Mouse (Mus musculus): ENCODE measurements at regions not wholly inside any gene's neighbourhood (a gene's known extent, or its start where the extent isn't known, plus 50 kb on each side); places are given as distances from the start of the nearest gene placed in this dataset.
A peak's percentile ranks its signal among the peaks of the same experiment; 100 is the strongest.

DNA sequence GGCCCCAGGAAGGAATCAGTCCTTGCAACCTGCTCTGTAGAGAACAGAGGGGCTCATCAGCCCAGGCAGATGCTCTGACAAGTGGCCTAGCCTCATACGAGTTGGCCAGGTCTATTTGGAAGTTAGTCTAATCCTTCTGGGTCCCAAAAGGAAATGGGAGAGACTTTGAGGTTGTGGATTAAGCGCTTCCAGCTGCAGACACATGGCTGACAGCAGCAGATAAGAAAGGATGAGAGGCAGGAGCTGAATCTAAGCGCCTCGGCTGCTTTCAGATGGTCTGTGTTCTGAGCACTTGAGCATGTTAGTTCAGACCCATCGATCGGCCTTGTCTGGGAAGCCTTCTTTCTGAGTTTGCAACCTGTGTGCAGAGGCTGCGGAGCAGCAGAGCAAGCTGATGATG, 438.0 kb upstream of the Gm6657 start:
- no peaks in the 10 kb centered on the region for H3K9me3 ChIP-seq
- no peak for DNase-seq (ENCODE audit: extremely low spot score, low spot score)
- no peaks in the 10 kb centered on the region for H3K4me1 ChIP-seq
- no peaks in the 10 kb centered on the region for H3K27me3 ChIP-seq (ENCODE audit: poor library complexity, severe bottlenecking)
- WGBS: 79% methylated on average over 7 of the region's 7 CpGs
- no peak overlapping the region for H3K27ac ChIP-seq
- H3K36me3 ChIP-seq (replicated peaks): no peaks in the 10 kb centered on the region
- no peak overlapping the region for H3K4me3 ChIP-seq

DNA sequence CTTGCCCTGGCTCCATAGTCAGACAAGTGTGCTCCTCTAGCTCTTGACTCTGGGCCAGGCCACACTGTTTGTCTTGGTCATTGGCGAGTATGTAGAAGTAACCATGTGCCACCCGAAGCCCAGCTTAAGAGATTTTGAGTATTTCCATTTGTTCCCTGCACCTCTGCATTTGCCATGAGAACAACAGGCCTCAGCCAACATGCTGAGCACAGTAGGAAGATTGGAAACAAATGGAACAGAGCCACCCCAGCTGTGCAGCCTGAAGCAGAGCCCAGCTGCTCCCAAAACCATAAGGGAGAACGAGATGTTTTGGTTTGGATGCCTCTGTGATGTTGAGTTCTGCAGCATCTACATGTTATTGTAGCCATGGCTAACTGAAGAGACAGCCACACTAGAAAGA, 433.1 kb upstream of the Gm6657 start:
- no peak for DNase-seq (ENCODE audit: extremely low spot score, low spot score)
- no peak overlapping the region for H3K27ac ChIP-seq
- WGBS: 79% methylated on average over 3 of the region's 3 CpGs
- no peaks in the 10 kb centered on the region for H3K27me3 ChIP-seq (ENCODE audit: poor library complexity, severe bottlenecking)
- no peaks in the 10 kb centered on the region for H3K9me3 ChIP-seq
- H3K4me1 ChIP-seq: peaks cover 7% of the 10 kb centered on the region
- no peak overlapping the region for H3K4me3 ChIP-seq
- H3K36me3 ChIP-seq (replicated peaks): no peaks in the 10 kb centered on the region

DNA sequence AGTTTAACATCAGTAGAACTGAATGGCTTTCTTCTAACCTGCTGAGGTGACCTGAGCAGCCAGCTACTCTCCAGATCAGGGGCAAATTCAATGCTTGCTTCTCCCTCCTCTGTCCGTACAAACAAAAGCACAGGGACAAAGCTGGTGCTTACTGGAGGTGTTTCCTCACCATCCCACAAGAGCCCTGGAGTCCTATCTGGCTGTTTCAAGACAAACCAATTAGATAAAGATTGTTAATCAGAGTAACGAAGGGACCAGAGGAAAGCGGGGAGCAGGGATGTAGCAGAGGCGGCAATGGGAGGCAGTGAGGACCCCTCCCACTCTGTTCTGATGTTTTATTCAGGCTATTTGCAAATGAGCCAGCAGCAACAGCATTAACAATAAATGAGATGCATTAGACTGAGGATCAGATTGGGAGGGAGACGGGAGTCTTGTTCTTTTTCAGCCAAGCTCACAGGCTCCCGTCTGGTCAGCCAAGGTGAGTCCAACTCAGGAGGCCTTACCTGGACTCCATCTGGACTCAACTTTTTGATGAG, 418.0 kb upstream of the Gm6657 start:
- Histone ChIP-seq H3K36me3 (replicated peaks) (no peaks in the 10 kb centered on the region), H3K4me1 (peaks cover 10% of the 10 kb centered on the region), H3K4me3 (no peak overlapping the region), H3K27ac (no peak overlapping the region), H3K9me3 (no peaks in the 10 kb centered on the region), H3K27me3 (ENCODE audit: poor library complexity, severe bottlenecking) (no peaks in the 10 kb centered on the region)
- no peak for DNase-seq (ENCODE audit: extremely low spot score, low spot score)
- WGBS: 87% methylated on average over 6 of the region's 6 CpGs

DNA sequence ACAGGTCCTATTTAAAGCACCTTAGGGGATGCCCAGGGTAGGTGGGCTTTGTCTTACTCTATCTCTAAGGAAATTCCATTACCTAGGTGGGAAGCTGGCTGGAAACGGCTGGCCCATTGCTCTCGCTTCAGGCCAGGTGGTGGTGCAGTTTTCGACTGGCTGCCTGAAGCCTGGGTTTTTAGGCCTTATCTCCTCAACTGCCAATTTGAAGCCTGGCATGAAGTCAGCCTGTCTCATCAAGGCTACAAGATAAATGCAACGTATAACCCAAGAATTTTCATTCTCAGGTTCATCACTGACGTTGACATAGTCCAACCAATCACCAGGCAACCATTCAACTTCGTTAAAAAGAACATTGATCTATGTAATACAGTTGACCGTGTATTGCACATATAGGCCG, 417.3 kb upstream of the Gm6657 start:
- Histone ChIP-seq H3K27me3 (ENCODE audit: poor library complexity, severe bottlenecking) (no peaks in the 10 kb centered on the region), H3K27ac (no peak overlapping the region), H3K4me3 (no peak overlapping the region), H3K9me3 (no peaks in the 10 kb centered on the region), H3K4me1 (peaks cover 13% of the 10 kb centered on the region), H3K36me3 (replicated peaks) (no peaks in the 10 kb centered on the region)
- WGBS: 93% methylated on average over 8 of the region's 8 CpGs
- DNase-seq (ENCODE audit: extremely low spot score, low spot score): no peak

DNA sequence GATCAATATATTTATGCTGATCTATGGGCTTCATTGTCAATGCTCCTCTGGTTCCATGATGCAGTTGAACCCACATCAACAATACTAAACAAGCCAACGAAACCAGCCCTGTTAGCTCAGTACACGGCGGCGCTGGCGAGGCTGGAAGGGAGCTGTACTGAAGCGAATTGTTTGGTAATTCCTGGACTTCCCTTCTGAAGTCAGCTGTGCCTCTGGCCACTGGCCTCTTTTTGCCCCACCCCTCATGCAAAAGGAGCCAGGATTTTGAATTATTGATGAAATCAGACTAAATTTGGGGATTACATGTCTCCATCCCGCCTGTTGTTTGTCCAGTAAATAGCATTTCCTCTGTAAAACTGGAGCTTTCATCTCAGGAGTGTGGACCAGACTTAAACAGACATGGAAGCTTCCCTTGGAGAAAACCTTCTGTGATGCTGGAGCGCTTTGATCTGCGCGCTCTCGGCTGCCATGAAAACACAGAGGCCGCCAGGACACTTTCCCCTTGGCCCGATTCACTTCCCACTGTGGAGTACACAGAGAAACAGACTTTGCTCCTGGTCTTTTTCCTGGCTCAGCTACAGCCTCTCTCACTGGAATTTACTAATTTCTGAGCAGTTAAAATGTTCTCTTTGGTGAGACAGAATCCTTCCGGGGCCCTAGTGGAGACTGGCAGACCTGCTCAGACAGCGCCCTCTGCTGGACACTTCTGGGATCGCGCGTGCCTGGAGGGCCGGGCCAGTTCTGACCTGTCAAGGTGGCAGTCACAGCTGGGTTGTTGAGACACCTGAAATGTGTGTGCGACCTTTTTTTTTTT, 412.9 kb upstream of the Gm6657 start:
- Histone ChIP-seq H3K27ac (peak overlapping the region; percentile 72), H3K4me3 (peak overlapping the region; percentile 45), H3K9me3 (no peaks in the 10 kb centered on the region), H3K4me1 (peaks cover 31% of the 10 kb centered on the region), H3K36me3 (replicated peaks) (no peaks in the 10 kb centered on the region), H3K27me3 (ENCODE audit: poor library complexity, severe bottlenecking) (peaks cover 9% of the 10 kb centered on the region)
- 41% methylated on average over 20 of the region's 20 CpGs for WGBS
- peak; percentile 83 for DNase-seq (ENCODE audit: extremely low spot score, low spot score)

DNA sequence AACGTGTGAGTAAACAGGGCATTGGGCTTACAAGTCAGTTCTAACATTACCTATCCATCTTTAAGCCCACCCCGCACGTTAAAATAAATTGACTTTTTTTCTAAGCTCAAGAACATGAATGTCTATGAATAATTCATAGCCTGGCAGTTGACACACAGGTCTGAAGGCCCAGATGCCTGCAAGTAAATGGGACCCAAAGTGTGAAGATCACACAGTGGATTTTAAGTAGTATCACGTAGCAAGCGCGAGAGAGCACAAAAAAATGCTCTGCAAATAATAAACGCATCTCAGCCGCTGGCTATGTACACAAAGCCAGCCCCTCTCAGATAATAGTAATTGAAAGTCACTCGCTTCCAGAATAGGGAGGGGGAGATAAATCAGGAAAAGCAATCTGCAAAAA, 410.1 kb upstream of the Gm6657 start:
- H3K4me3 ChIP-seq: no peak overlapping the region
- WGBS: 90% methylated on average over 9 of the region's 9 CpGs
- H3K27me3 ChIP-seq (ENCODE audit: poor library complexity, severe bottlenecking): peaks cover 33% of the 10 kb centered on the region
- H3K4me1 ChIP-seq: peaks cover 36% of the 10 kb centered on the region
- no peaks in the 10 kb centered on the region for H3K9me3 ChIP-seq
- DNase-seq (ENCODE audit: extremely low spot score, low spot score): no peak
- no peaks in the 10 kb centered on the region for H3K36me3 ChIP-seq (replicated peaks)
- H3K27ac ChIP-seq: no peak overlapping the region

DNA sequence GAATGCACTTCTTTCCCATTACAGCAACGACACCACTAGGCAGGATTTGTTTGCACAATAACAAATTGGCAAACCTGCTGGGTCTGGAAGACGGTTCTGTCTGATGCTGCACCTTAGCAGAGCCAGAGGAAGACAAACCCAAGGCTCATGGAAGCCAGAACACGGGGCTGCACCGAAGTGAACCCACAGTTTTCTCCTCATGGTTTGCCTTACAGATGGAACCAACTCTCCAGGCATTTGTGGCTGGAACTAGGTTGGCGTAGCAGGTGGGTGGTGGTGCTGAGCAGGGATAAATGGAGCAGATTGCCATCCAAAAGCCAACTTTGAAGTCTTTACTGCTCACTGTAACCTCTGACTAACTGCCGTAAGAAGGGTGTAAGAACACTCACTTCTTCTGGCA, 408.4 kb upstream of the Gm6657 start:
- Histone ChIP-seq H3K36me3 (replicated peaks) (no peaks in the 10 kb centered on the region), H3K4me1 (peaks cover 44% of the 10 kb centered on the region), H3K9me3 (no peaks in the 10 kb centered on the region), H3K27me3 (ENCODE audit: poor library complexity, severe bottlenecking) (peaks cover 48% of the 10 kb centered on the region), H3K27ac (no peak overlapping the region), H3K4me3 (no peak overlapping the region)
- 83% methylated on average over 6 of the region's 6 CpGs for WGBS
- DNase-seq (ENCODE audit: extremely low spot score, low spot score): no peak

DNA sequence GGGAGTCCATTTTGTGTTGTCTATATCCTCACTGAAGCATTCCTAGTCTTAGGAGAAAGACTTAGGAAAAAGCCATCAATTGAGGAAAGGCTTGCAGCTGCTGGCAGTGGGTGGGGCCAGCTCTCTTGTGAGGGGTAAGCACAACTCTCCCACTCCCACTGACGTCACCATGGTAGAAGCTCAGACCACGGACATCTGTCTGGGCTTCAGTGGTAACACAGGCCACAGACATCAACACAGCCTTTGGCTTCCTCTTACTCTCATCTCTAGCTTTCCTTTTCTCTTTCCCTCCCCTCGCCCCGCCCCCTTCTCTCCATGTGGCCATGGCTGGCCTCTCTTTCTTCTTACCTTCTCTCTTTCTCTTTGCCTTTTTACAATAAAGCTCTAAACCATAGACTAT, 407.4 kb upstream of the Gm6657 start:
- no peak for DNase-seq (ENCODE audit: extremely low spot score, low spot score)
- 55% methylated on average over 4 of the region's 4 CpGs for WGBS
- H3K27ac ChIP-seq: no peak overlapping the region
- H3K9me3 ChIP-seq: no peaks in the 10 kb centered on the region
- H3K4me1 ChIP-seq: peaks cover 36% of the 10 kb centered on the region
- H3K4me3 ChIP-seq: no peak overlapping the region
- H3K36me3 ChIP-seq (replicated peaks): no peaks in the 10 kb centered on the region
- H3K27me3 ChIP-seq (ENCODE audit: poor library complexity, severe bottlenecking): peaks cover 54% of the 10 kb centered on the region

DNA sequence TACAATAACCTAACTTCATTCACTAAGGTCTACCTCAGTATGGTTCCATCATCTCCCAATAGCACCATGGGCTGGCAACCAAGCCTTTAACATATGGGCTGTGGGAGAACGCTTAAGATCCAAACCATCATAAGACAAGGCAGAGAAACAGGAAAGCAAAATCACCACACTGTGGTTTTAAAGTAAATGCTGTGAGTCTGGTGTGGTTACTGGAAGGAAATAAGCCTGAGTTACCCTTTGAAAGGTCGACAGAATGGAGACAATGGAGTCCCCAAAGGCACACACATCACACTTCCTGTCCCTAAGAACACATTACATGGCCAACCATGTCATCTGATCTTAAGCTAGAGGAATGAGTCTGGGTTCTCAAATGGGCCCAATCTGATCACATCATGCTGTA, 405.8 kb upstream of the Gm6657 start:
- H3K4me1 ChIP-seq: peaks cover 30% of the 10 kb centered on the region
- no peaks in the 10 kb centered on the region for H3K9me3 ChIP-seq
- peaks cover 62% of the 10 kb centered on the region for H3K27me3 ChIP-seq (ENCODE audit: poor library complexity, severe bottlenecking)
- no peak overlapping the region for H3K4me3 ChIP-seq
- DNase-seq (ENCODE audit: extremely low spot score, low spot score): no peak
- H3K27ac ChIP-seq: no peak overlapping the region
- H3K36me3 ChIP-seq (replicated peaks): no peaks in the 10 kb centered on the region
- WGBS: 81% methylated on average over 2 of the region's 2 CpGs

DNA sequence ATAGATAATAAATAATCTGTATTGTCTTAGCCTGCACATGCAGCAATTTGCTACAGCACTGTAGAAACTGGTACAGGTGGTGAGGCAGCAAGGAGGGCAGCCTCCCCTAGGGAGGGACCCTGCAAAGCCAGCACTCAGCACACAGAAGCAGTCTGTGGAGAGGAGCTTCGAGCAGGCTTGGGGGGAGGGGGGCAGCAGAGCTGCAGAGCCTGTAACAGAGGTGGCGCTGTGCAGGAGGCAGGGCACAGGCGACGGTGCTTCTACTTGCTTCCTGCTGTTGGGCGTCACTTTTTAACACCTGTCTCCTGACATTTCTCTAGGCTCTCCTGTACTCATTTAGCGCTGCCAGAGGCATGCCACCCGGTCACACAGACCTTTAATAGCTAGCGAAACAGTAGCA, 404.6 kb upstream of the Gm6657 start:
- Histone ChIP-seq H3K4me3 (peak overlapping the region; percentile 43), H3K4me1 (peaks cover 19% of the 10 kb centered on the region), H3K27me3 (ENCODE audit: poor library complexity, severe bottlenecking) (peaks cover 62% of the 10 kb centered on the region), H3K27ac (no peak overlapping the region; the same call in 1 of the 2 replicates), H3K36me3 (replicated peaks) (no peaks in the 10 kb centered on the region), H3K9me3 (no peaks in the 10 kb centered on the region)
- DNase-seq (ENCODE audit: extremely low spot score, low spot score): peak; percentile 39
- WGBS: 4% methylated on average over 8 of the region's 8 CpGs

DNA sequence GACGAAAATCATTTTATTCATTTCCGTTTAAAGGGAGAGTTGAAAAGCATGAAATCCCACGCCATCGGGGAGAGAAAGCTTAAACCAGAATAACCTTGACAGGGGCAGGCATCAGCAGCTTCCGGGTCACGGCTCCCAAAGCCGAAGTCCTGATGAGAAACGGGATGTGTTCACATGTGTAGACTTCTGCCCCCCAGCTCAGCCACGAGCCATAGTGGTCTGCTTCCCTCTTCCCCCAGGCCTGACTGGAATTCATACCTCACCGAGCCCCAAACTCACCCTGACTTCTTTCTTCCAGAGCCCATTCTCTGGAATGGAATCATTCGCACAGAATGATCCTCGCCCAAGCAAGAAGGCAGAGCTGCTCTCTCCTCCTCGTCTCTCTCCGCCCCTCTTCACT, 404.2 kb upstream of the Gm6657 start:
- H3K4me3 ChIP-seq: peak overlapping the region; percentile 43
- H3K36me3 ChIP-seq (replicated peaks): no peaks in the 10 kb centered on the region
- H3K27me3 ChIP-seq (ENCODE audit: poor library complexity, severe bottlenecking): peaks cover 62% of the 10 kb centered on the region
- 16% methylated on average over 14 of the region's 14 CpGs for WGBS
- no peak for DNase-seq (ENCODE audit: extremely low spot score, low spot score)
- no peak overlapping the region; the same call in 1 of the 2 replicates for H3K27ac ChIP-seq
- peaks cover 19% of the 10 kb centered on the region for H3K4me1 ChIP-seq
- no peaks in the 10 kb centered on the region for H3K9me3 ChIP-seq

DNA sequence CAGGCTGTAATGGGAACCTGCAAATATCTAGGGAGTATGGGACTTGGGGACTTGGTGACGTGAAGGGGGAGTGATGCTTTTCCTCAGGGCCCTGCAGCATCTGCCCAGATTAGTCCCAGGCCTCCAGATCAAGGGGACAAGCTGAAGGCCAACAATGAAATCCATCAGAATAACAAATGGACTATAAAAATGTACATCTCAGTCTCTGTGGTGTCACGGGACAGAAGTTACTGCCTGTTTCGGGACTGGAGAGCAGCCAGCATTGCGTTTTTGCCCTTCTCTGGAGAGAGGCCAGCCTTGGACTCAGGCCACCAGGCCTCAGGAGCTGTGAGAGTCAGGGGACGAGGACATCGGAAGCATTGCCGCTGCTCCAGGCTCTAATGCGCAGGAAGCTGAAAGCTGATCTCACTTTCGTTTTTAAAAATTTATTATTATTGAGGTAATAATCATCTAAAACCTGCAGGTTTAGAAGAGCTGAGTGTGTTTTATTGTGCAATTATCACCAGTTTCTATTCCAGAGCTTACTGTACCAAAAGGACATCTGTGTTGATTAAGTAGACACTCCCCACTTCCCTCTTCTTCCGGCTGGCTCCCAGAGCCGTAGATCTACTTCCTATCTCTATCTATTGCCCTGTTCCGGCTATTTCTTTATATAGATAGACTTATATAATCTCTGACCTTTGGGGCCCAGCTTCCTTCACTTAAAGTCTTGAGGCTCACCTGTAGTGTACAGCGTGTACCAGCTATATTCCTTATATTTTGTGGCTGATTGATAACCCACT, 403.0 kb upstream of the Gm6657 start:
- DNase-seq (ENCODE audit: extremely low spot score, low spot score): no peak
- no peak overlapping the region for H3K27ac ChIP-seq
- H3K36me3 ChIP-seq (replicated peaks): no peaks in the 10 kb centered on the region
- H3K9me3 ChIP-seq: no peaks in the 10 kb centered on the region
- H3K4me3 ChIP-seq: no peak overlapping the region
- 89% methylated on average over 13 of the region's 13 CpGs for WGBS
- H3K27me3 ChIP-seq (ENCODE audit: poor library complexity, severe bottlenecking): peaks cover 53% of the 10 kb centered on the region
- peaks cover 19% of the 10 kb centered on the region for H3K4me1 ChIP-seq

DNA sequence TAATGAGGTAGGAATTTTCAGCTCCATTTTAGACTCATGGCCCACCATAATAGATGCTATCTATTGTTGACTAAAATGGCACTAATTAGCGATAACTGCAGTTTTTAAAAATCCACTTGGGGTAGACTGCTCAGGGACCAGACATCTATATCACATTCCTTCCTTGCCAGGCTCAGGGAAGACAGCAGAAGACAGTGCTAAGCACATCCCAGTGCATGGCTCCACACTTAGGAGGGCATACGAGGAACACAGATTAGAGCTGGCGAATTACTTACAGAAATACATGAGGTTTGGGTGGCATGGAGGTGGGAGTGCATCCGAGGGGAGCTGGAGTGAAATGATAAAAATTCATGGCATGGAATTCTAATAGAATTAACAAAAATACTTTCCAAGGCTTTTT, 395.5 kb upstream of the Gm6657 start:
- 90% methylated on average over 4 of the region's 4 CpGs for WGBS

More for the DNA sequence above, 395.5 kb upstream of the Gm6657 start:
- Histone ChIP-seq H3K4me1 (peaks cover 17% of the 10 kb centered on the region), H3K36me3 (replicated peaks) (no peaks in the 10 kb centered on the region), H3K27me3 (ENCODE audit: poor library complexity, severe bottlenecking) (no peaks in the 10 kb centered on the region), H3K27ac (no peak overlapping the region), H3K9me3 (0 out of 2 replicates have a peak, but pooled peaks cover 4% of the 10 kb centered on the region), H3K4me3 (no peak overlapping the region)
- no peak for DNase-seq (ENCODE audit: extremely low spot score, low spot score)
